Mouse (Mus musculus): ENCODE data around the gene Dtwd1.
"Not testable (repeated sequence)": the region's sequence is repeated elsewhere in the genome, so short reads cannot be mapped to it uniquely, and the experiment has no call there.

DNA sequence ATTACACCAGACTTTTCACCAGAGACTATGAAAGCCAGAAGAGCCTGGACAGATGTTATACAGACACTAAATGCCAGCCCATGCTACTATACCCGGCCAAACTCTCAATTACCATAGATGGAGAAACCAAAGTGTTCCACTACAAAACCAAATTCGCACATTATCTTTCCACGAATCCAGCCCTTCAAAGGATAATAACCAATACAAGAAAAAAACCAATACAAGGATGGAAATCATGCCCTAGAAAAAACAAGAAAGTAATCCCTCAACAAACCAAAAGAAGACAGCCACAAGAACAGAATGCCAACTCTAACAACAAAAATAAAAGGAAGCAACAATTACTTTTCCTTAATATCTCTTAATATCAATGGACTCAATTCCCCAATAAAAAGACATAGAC, 62.9 kb downstream of the Dtwd1 start, which contains the start of gene Gm17555:
- not testable (repeated sequence) for TF ChIP-seq CTCF (IDR thresholded peaks at IDR 0.05; ENCODE audit: low read depth, low read length); POLR2AphosphoS5 (IDR thresholded peaks at IDR 0.05; ENCODE audit: insufficient replicate concordance, low read depth, low read length); TAL1 (conservative IDR thresholded peaks at IDR 0.05; ENCODE audit: low read depth, low read length)

All from G1E (cell line).